Mouse (Mus musculus): ENCODE measurements at regions not wholly inside any gene's neighbourhood (a gene's known extent, or its start where the extent isn't known, plus 50 kb on each side); places are given as distances from the start of the nearest gene placed in this dataset.

DNA sequence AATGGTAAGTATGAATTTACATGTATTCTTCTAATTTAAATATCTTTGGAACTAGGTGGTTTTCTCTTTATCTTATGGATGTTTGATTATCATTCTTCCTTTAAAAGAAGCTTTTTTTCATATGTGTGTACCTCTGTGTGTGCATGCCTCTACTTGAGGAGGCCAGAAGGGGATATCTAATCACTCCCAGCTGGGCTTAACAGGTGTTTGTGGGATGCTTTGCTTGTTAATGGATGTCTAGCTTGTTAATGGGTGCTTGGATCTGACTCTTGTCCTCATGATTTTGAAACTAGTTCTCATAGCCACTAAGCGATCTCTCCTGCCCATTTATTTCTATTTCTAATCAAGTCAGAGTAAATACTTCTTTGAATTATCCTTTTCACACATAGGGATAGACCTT lies 408.8 kb upstream of the Meis1 start:
- Histone ChIP-seq H3K36me3 (ENCODE audit: control insufficient read depth, insufficient read depth, low read length) (no peaks in the 10 kb centered on the region), H3K27ac (no peak overlapping the region), H3K79me2 (replicated peaks; ENCODE audit: control insufficient read depth, insufficient read depth, low read length) (no peaks in the 10 kb centered on the region), H3K27me3 (ENCODE audit: control insufficient read depth, insufficient read depth, low read length) (no peaks in the 10 kb centered on the region), H3K4me1 (ENCODE audit: control insufficient read depth, insufficient read depth, low read length) (no peaks in the 10 kb centered on the region), H3K9ac (ENCODE audit: low read depth, low read length) (no peak overlapping the region), H3K4me3 (no peak overlapping the region)
- no peak for TF ChIP-seq EP300 (IDR thresholded peaks at IDR 0.05; ENCODE audit: insufficient read depth, low read depth, low read length)
- TF ChIP-seq CTCF (IDR thresholded peaks at IDR 0.05), result no peak
- no peak for TF ChIP-seq POLR2A (IDR thresholded peaks at IDR 0.05; ENCODE audit: insufficient read depth, low read depth, low read length)
- no peak for DNase-seq
- intact Hi-C loops (cut with DNase I), result no loop called here
- 88% methylated on average over 1 of the region's 1 CpGs for WGBS

DNA sequence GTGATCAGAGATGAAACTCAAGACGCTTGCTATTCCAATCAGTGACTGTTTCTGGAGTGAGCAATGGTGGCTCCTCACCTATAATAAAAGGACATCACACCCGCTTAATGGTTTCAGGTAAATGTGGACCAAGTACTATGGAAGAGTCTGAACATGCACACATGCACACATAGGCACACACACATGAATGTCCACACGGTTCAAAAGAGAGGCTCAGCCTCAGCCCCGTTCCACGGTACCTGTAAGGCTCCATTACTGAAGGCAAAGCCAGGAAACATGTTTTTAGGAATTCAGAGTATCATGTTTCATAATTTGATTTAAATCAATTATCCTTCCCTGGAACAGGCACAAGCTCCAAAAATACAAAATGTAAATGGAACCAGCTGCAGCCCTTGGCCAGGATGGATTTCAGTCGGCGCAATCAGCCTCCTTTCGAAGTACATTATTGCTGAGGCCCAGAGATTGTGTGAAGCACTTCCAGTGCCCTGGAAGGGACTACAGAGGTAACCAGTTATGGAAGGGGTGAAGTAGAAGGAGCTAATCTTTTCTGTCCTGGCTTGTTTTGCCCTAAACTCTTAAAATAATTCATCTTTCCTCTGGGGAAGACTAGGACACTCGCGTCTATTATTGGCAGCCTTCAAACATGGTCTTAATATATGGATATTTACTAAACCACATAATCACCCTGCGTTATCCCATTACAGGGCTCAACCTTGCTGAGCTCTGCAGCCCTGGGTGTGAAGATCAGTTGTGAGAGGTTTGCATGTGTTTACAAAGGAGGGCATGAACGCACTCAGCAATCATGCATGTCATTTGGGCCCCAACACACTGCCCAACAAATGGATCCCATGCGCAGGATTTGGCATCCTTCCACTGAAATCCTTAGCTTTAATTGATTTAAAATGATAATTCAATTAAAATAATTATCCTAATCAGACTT lies 415.2 kb upstream of the Meis1 start:
- Histone ChIP-seq H3K36me3 (ENCODE audit: control insufficient read depth, insufficient read depth, low read length) (no peaks in the 10 kb centered on the region), H3K9ac (ENCODE audit: low read depth, low read length) (no peak overlapping the region), H3K4me1 (ENCODE audit: control insufficient read depth, insufficient read depth, low read length) (no peaks in the 10 kb centered on the region), H3K79me2 (replicated peaks; ENCODE audit: control insufficient read depth, insufficient read depth, low read length) (no peaks in the 10 kb centered on the region), H3K4me3 (no peak overlapping the region), H3K27me3 (ENCODE audit: control insufficient read depth, insufficient read depth, low read length) (no peaks in the 10 kb centered on the region), H3K27ac (no peak overlapping the region)
- WGBS, result 85% methylated on average over 13 of the region's 13 CpGs
- DNase-seq, result no peak
- intact Hi-C loops (cut with DNase I), result no loop called here
- TF ChIP-seq POLR2A (IDR thresholded peaks at IDR 0.05; ENCODE audit: insufficient read depth, low read depth, low read length) (no peak), EP300 (IDR thresholded peaks at IDR 0.05; ENCODE audit: insufficient read depth, low read depth, low read length) (no peak), CTCF (IDR thresholded peaks at IDR 0.05) (no peak)

DNA sequence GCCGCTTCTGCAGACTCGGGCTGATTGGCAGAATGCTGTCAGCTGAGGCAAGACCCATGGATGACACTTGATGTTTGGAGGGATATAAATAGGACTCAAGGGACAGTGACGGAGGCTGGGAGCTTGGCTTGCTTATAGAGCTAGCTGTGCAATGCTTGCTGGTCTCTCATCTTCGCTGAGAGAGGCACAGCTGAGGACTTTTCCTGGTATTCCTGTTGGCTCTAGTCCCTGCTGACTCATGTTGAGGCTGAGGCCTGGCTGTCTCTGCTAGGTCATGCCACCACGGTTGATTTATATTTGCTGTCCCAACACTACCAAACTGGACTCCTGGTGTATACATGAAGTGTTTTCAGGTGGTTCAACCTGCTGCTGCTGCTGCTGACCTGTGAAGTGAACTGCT lies 419.6 kb upstream of the Meis1 start:
- Histone ChIP-seq H3K27me3 (ENCODE audit: control insufficient read depth, insufficient read depth, low read length) (no peaks in the 10 kb centered on the region), H3K4me1 (ENCODE audit: control insufficient read depth, insufficient read depth, low read length) (no peaks in the 10 kb centered on the region), H3K27ac (no peak overlapping the region), H3K79me2 (replicated peaks; ENCODE audit: control insufficient read depth, insufficient read depth, low read length) (no peaks in the 10 kb centered on the region), H3K4me3 (no peak overlapping the region), H3K9ac (ENCODE audit: low read depth, low read length) (no peak overlapping the region), H3K36me3 (ENCODE audit: control insufficient read depth, insufficient read depth, low read length) (no peaks in the 10 kb centered on the region)
- no peak for DNase-seq
- WGBS, result 84% methylated on average over 5 of the region's 5 CpGs
- intact Hi-C loops (cut with DNase I), result no loop called here
- TF ChIP-seq EP300 (IDR thresholded peaks at IDR 0.05; ENCODE audit: insufficient read depth, low read depth, low read length) (no peak), CTCF (IDR thresholded peaks at IDR 0.05) (no peak), POLR2A (IDR thresholded peaks at IDR 0.05; ENCODE audit: insufficient read depth, low read depth, low read length) (no peak)

DNA sequence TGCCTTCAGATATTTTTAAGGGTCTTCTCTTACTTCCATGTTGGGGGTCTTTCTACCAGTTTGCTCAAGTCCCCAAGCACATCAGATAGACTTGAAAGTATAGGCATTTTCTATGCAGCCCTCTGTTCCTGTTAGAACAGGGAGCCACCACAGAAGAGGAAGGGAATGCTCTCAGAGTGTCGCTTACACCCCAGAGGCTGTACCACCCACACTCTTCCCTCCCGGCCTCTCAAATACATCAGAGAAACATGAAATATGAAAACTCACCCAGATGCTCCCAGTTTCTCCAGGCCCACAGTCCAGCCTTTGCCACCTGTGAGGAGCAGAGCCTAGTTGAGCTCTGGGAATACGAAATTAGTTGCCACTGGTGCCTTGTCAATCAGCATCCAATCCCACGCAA lies 423.2 kb upstream of the Meis1 start:
- TF ChIP-seq POLR2A (IDR thresholded peaks at IDR 0.05; ENCODE audit: insufficient read depth, low read depth, low read length) (no peak), EP300 (IDR thresholded peaks at IDR 0.05; ENCODE audit: insufficient read depth, low read depth, low read length) (no peak), CTCF (IDR thresholded peaks at IDR 0.05) (no peak)
- no peak overlapping the region for H3K9ac ChIP-seq (ENCODE audit: low read depth, low read length)
- DNase-seq, result no peak
- H3K27ac ChIP-seq, result no peak overlapping the region
- no peaks in the 10 kb centered on the region for H3K79me2 ChIP-seq (replicated peaks; ENCODE audit: control insufficient read depth, insufficient read depth, low read length)
- no peaks in the 10 kb centered on the region for H3K4me1 ChIP-seq (ENCODE audit: control insufficient read depth, insufficient read depth, low read length)
- H3K4me3 ChIP-seq, result no peak overlapping the region
- 88% methylated on average over 4 of the region's 4 CpGs for WGBS
- no peaks in the 10 kb centered on the region for H3K36me3 ChIP-seq (ENCODE audit: control insufficient read depth, insufficient read depth, low read length)
- intact Hi-C loops (cut with DNase I), result no loop called here
- H3K27me3 ChIP-seq (ENCODE audit: control insufficient read depth, insufficient read depth, low read length), result no peaks in the 10 kb centered on the region

DNA sequence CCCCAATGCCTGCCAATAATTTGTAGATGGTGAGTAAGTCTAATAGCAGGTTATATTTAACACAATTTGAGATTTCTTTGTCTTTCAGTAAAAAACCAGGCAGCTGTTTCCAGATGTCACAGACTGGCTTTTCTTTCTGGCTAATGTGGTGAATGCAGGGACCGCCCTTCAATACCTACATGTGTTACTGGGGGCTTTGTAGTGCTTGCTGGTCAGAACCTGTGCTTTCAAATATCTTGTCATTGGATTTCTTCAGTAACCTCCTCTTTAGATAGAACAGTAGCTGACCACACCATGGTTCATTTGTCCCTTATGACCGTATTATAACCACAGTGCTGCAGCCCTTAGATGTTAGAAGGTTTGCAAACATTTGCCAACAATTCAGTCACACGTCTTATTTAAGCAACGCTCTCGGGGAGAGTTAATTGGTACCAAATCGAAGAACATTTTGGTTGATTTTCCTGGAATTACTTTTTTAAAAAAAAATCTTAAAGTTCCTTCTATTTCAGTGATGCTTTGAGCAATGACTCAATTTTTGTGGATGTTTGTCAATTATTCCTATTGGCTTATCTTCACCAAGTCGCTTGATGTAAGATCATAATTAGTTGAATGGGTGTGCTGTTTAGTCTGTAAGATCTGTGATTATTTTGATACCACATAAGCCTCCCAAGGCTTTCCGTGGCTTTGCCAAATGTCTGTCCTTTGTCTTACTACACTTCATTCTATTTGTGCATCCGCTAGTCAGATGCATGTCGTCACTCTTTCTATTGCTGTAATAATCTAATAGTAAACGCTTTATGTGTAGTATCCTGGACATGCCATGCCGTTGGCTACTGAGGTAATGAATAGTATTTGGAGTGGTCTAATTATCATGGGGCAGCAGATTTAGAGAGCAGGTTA lies 436.9 kb upstream of the Meis1 start:
- Histone ChIP-seq H3K27ac (no peak overlapping the region), H3K27me3 (ENCODE audit: control insufficient read depth, insufficient read depth, low read length) (no peaks in the 10 kb centered on the region), H3K9ac (ENCODE audit: low read depth, low read length) (no peak overlapping the region), H3K4me3 (no peak overlapping the region), H3K36me3 (ENCODE audit: control insufficient read depth, insufficient read depth, low read length) (no peaks in the 10 kb centered on the region), H3K79me2 (replicated peaks; ENCODE audit: control insufficient read depth, insufficient read depth, low read length) (no peaks in the 10 kb centered on the region), H3K4me1 (ENCODE audit: control insufficient read depth, insufficient read depth, low read length) (no peaks in the 10 kb centered on the region)
- DNase-seq, result no peak
- 79% methylated on average over 12 of the region's 12 CpGs for WGBS
- TF ChIP-seq POLR2A (IDR thresholded peaks at IDR 0.05; ENCODE audit: insufficient read depth, low read depth, low read length) (no peak), CTCF (IDR thresholded peaks at IDR 0.05) (no peak), EP300 (IDR thresholded peaks at IDR 0.05; ENCODE audit: insufficient read depth, low read depth, low read length) (no peak)
- intact Hi-C loops (cut with DNase I), result no loop called here
